Mouse (Mus musculus): ENCODE measurements around the gene Fbxo40. TPM values are rescaled to one million over a fixed set of nuclear protein-coding genes. Genes with fewer than 3 reads are reported as not detected.

Gene Fbxo40
- total and polyA plus RNA-seq, 3 experiments = 1.5 to 3.0 (median 2.2) TPM

DNA sequence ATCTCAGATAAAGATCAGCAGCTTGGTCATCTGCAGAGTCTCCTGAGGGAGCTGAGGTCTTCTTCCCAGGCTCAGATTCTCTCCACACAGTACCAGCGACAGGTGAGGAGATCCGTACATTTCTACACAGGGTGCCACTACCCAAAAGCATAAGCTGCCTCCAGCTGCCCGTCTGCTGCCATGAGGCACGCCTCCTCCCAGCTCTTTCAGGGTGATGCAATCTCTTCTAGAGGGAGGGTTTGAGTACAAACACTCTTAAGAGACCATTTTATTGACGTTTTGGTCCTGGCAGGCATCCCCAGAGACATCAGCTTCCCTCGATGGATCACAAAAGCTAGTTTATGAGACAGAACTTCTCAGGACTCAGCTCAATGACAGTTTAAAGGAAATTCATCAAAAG lies 64.5 kb downstream of the Fbxo40 start (continued):
- TF ChIP-seq JUN (IDR thresholded peaks at IDR 0.05; ENCODE audit: insufficient read depth, low read depth, low read length) (peak; percentile 64; the same call in 1 of the 2 replicates), RAD21 (IDR thresholded peaks at IDR 0.05; ENCODE audit: low read depth, low read length) (no peak; the same call in 1 of the 2 replicates), MYC (IDR thresholded peaks at IDR 0.05; ENCODE audit: low read depth, low read length) (peak; percentile 100), GABPA (IDR thresholded peaks at IDR 0.05; ENCODE audit: insufficient replicate concordance, low read depth, low read length) (no peak), KAT2A (IDR thresholded peaks at IDR 0.05; ENCODE audit: insufficient replicate concordance, low read length) (0 out of 2 replicates have a peak, but pooled peaks have one; percentile 40), E2F4 (IDR thresholded peaks at IDR 0.05; ENCODE audit: insufficient replicate concordance, low read depth, low read length) (no peak)

DNA sequence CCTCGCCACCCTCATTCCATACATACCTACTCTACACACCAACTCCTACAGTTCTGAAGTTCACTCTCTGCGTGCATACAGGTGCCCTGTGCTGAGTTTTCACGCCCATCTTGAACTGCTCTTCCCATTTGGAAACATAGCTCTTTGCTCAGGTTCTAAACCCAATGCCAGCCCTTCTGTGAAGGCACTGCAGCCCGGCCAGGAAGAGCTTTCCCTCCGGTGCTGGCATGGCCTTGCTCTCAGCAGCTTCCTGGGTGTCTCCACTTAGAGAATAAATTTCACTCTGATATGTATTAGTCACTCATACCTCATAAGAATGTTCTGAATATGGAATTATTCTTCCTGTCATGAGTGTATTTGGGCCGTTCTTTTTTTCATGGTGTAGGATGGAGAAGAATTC lies 64.9 kb downstream of the Fbxo40 start:
- Histone ChIP-seq H3K4me1 (ENCODE audit: control insufficient read depth in 1 of 2, insufficient read depth in 2 of 2) (peaks cover 40 to 78% of the 10 kb centered on the region in 2 experiments), H3K36me3 (replicated peaks in 1 of 2; ENCODE audit: control insufficient read depth in 1 of 2, insufficient read depth in 1 of 2, low read length in 1 of 2) (peaks cover 36 to 74% of the 10 kb centered on the region in 2 experiments), H3K79me2 (replicated peaks; ENCODE audit: control insufficient read depth, extremely low read depth, insufficient read depth, poor library complexity, severe bottlenecking) (peaks cover 42% of the 10 kb centered on the region), H3K4me2 (ENCODE audit: insufficient read depth, low read depth, poor library complexity, severe bottlenecking) (peak overlapping the region; percentile 79), H3K4me3 (replicated peaks in 1 of 3; ENCODE audit: low read depth in 2 of 3, low read length in 2 of 3, poor library complexity in 1 of 3) (peak overlapping the region; percentile 50 to 79 (median 61)), H3K9me3 (replicated peaks; ENCODE audit: low read length) (no peaks in the 10 kb centered on the region), H3K27me3 (replicated peaks) (no peaks in the 10 kb centered on the region), H3K27ac (ENCODE audit: insufficient read depth, low read depth) (peak overlapping the region; percentile 74; the same call in 1 of the 2 replicates), H3K9ac (ENCODE audit: insufficient read depth, low read depth) (peak overlapping the region; percentile 89)
- TF ChIP-seq HCFC1 (IDR thresholded peaks at IDR 0.05; ENCODE audit: low read depth, low read length) (no peak), RAD21 (IDR thresholded peaks at IDR 0.05; ENCODE audit: low read depth, low read length) (no peak), IRF4 (IDR thresholded peaks at IDR 0.05; ENCODE audit: low read depth, low read length) (no peak), JUND (conservative IDR thresholded peaks at IDR 0.05; ENCODE audit: low read depth, low read length) (no peak), ZKSCAN1 (IDR thresholded peaks at IDR 0.05; ENCODE audit: borderline replicate concordance, low read depth, low read length) (no peak), SMC3 (IDR thresholded peaks at IDR 0.05; ENCODE audit: low read depth, low read length) (no peak), MAFK (IDR thresholded peaks at IDR 0.05; ENCODE audit: insufficient replicate concordance, low read length) (no peak), CHD2 (IDR thresholded peaks at IDR 0.05; ENCODE audit: low read length) (no peak), ELF1 (IDR thresholded peaks at IDR 0.05; ENCODE audit: low read depth, low read length) (no peak; the same call in 1 of the 2 replicates), E2F4 (IDR thresholded peaks at IDR 0.05; ENCODE audit: insufficient replicate concordance, low read depth, low read length) (no peak), USF2 (conservative IDR thresholded peaks at IDR 0.05; ENCODE audit: low read depth, low read length) (no peak), MAZ (IDR thresholded peaks at IDR 0.05; ENCODE audit: low read depth, low read length) (no peak), GABPA (IDR thresholded peaks at IDR 0.05; ENCODE audit: insufficient replicate concordance, low read depth, low read length) (no peak), SIN3A (IDR thresholded peaks at IDR 0.05; ENCODE audit: low read length) (no peak), CHD1 (IDR thresholded peaks at IDR 0.05; ENCODE audit: low read depth, low read length) (no peak)
- in situ Hi-C loops (cut with MboI; ENCODE audit: low pct_ligation_motif_present, low pct_unique_long_range_greater_than_20kb, low sequenced_read_pairs) (no loop called here), dilution Hi-C loops (cut with MboI; ENCODE audit: extremely low pct_ligation_motif_present, extremely low pct_unique_long_range_greater_than_20kb, low sequenced_read_pairs) (no loop called here)
- no peak for DNase-seq (ENCODE audit: extremely low read depth)
